Mouse (Mus musculus) T-helper 17 cell (primary cell): ENCODE measurements around the gene Ndufs3.
"Not testable (repeated sequence)": the region's sequence is repeated elsewhere in the genome, so short reads cannot be mapped to it uniquely, and the experiment has no call there.

Source experiments
- in situ Hi-C, 2 experiments: fragments of 300-600 bp; cut with MboI, MseI; formaldehyde crosslinking; loops; 1 replicate in 1 of 2; 2 replicates in 1 of 2; pipeline ENCODE4 v1.15.1; 2025; ENCODE audit warnings: high pct_unique_total_duplicates in 2 of 2

Ndufs3 gene

DNA sequence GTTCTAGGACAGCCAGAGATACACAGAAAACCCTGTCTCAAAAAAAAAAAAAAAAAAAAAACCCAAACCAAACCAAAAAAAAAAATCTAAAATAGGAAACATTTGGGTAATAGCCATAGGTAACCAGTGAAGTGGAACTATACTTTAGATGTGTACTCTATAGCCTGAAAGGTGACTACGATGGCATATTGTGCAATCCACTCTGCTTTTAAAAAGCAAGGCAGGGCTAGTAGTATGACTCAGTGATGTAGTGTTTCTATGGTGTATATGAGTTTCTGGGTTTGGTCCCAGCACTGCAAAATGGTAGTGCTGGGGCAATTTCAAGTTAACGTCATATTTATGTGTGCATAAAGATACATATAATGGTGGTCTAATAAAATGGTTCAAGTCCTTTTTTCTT lies 2.1 kb upstream of the Ndufs3 start:
- in situ Hi-C loops: no loop called here

DNA sequence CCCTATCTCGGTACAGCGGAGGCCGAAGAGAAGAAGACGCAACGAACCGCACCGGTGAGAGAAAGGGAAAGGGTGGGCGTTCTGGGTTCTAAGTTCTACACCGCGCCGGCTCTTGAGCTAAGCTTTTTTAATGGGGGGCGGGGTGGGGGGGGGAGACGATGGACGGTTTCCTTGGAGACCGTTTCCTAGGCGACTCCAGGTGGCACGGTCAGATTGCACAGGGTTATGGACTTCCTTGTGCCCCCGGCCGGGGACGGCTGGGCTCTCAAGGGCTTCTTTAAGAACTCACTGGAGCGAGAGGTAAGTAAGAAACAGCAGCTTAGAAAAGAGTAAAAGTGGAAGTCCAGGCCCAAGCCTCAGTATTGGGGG lies 213 bp upstream of the Ndufs3 start:
- in situ Hi-C loops: no loop called here

DNA sequence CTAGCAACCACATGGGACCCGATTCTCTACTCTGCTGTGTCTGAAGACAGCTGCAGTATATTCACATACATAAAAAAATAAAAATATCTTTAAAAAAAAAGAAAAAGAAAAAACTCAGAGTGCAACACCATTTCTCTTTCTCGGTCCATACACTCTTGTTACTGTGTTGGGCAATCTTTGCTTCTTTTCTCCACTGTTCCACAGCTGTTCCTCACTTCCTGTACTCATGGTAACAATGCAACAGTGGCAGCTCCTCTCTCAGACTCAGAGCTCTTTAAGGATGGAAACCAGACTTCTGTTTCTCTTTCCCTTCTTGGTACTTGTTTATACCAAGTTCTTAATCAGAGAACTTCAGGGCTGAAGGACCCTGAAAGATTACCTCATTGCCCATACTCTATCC lies 1.2 kb downstream of the Ndufs3 start:
- in situ Hi-C loops: no loop called here

DNA sequence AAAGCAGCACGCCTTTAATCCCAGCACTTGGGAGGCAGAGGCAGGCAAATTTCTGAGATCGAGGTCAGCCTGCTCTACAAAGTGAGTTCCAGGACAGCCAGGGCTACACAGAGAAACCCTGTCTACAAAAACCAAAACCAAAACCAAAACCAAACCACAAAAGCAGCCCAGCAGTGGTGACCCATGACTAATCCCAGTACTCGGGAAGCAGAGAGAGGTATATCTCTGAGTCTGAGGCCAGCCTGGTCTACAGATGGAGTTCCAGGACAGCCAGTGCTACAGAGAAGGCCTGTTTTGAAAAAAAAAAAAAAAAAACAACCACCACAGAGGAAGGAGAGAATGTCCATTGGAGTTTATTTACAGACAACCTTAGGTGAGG lies 10.3 kb downstream of the Ndufs3 start:
- in situ Hi-C loops: not testable (repeated sequence)

DNA sequence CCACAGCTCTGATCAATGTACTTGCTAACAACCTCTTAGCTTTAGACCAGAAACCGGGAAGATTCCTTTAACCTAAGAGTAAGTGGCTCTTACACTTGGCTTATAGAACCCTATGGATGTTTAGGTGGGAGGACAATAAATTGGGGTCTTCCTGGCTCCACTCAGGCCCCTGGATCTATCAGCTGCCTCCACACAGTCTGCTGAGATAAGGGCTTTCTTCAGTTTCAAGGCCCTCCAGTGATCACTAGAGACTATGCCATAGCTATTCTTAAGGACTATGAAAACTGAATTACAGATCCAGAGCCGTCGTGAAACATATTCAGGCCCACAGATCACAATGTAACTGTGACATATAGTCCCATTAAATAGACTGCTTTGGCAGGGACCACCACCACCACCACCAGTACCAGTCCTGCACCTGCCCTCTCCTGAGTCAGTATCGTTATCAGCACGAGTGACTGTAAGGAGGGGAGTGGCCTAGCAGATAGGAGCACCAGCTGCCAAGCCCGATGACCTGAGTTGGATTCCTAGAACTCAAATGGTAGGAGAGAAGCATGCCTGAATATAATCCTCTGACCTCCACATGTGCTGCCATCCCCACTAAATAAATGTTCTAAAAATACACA lies 10.8 kb downstream of the Ndufs3 start:
- in situ Hi-C loops: no loop called here

DNA sequence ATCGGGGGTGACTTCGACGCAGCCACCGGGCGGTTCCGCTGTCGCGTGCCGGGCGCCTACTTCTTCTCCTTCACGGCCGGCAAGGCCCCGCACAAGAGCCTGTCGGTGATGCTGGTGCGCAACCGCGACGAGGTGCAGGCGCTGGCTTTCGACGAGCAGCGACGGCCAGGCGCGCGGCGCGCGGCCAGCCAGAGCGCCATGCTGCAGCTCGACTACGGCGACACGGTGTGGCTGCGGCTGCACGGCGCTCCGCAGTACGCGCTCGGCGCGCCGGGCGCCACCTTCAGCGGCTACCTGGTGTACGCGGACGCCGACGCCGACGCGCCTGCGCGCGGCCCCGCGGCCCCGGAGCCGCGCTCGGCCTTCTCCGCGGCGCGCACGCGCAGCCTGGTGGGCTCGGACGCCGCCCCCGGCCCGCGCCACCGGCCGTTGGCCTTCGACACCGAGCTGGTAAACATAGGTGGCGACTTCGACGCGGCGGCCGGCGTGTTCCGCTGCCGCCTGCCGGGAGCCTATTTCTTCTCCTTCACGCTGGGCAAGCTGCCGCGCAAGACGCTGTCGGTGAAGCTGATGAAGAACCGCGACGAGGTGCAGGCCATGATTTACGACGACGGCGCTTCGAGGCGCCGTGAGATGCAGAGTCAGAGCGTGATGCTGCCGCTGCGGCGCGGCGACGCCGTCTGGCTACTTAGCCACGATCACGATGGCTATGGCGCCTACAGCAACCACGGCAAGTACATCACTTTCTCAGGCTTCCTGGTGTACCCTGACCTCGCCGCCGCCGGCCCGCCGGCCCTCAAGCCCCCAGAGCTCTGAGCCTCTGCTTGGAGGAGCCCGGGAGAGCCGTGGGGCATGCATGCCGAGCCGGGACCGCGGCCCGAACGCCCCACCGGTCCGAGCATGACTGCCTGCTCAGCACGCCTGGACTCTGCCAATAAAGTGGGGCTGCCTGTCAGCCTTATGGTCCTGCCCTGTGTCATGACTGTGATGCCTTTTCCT lies 14.8 kb downstream of the Ndufs3 start:
- in situ Hi-C loops: no loop called here

DNA sequence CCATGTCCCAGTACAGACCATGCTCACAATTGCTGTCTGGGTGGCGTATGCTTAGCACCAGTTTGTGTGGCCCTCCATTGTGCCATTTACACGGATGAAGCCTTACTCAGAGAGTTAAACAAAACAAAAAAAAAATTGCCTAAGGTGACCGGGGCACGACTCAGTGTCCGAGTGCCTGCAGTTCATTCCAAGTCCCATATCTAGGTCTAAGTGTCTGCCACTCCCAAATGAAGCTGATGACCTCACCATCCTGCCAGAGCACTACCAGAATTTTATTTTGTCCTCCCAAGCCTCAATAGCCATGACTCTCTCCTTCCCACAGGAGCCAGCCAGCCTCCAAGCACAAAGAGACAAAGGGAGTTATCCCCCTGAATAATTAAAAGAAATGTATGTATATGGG lies 17.0 kb downstream of the Ndufs3 start:
- in situ Hi-C loops: no loop called here

DNA sequence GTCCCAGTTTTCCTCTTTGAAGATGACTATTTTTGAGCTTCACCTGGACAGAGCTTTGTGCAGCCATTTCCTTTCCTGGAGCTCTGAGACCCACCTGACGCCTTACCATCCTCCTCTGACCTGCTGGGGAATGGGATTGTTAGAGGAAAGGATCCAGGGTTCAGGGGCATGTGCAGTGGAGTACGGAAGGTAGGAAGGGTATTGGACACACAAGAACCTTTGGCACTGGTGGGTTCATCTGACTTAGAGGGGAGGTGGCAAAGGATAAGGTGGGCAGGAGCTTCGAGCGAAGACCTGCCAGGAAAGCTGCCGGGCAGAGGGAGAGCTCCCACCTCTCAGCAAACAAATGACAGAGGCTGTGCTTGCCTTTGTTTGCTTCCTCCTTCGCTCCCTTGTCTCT lies 18.2 kb downstream of the Ndufs3 start:
- in situ Hi-C loops: no loop called here

DNA sequence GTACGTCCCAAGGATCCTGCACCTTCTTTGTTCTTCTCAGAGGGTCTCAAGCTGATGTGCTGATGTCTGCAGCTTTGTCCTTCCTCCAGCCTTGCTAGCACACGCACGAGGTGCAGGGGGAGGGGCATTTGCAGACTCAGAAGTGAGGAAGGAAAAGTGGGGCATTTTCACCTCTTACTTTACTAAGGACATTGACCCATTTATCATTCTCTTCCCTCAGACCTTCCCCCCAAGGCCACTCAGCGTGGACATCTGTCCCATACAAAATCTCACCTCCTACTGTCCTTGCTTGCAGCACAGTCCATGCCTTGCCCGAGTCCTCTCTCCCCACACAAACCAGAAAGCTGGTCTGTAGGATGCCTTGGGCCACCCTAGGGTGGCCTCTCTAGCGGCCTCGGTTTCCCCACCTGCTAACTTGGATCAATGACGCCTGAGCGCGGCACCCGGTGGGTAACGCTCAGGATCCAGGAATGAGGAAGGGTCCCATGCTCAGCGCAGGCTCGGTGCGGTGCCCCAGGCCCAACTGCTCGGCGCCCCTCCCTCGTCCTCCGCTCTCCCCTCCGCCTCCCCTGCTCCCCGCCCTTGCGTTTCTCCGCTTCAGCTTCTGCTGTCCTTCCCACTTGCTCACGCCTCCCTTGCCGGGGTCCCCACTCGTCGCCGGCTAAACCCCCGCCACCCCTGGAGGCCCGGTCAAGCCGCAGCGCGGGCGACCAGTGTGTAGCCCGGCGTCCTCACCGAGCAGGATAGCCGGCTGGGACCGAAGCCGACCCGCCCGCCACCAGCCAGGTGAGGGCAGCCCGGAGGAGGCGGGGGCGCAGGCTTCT lies 19.2 kb downstream of the Ndufs3 start, which contains the start of gene C1qtnf4:
Gene C1qtnf4 (plus strand): TSS at position 643 of the 824 bp plus-strand sequence.
- in situ Hi-C loops: no loop called here

DNA sequence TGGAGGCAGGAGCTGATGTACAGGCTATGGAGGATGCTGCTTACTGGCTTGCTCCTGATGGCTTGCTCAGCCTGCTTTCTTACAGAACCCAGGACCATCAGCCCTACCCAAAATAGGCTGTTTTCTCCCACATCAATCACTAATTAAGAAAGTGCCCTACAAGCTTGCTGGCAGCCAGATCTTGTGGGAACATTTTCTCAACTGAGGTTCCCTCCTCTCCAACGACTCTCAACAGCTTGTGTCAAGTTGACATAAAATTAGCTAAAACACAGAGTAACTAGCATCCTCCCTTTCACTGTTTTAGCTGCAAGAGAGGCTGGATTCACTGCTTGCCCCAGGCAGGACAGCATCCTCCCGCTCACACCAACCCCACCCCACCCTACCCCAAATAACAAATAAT lies 22.8 kb downstream of the Ndufs3 start:
- in situ Hi-C loops: no loop called here

DNA sequence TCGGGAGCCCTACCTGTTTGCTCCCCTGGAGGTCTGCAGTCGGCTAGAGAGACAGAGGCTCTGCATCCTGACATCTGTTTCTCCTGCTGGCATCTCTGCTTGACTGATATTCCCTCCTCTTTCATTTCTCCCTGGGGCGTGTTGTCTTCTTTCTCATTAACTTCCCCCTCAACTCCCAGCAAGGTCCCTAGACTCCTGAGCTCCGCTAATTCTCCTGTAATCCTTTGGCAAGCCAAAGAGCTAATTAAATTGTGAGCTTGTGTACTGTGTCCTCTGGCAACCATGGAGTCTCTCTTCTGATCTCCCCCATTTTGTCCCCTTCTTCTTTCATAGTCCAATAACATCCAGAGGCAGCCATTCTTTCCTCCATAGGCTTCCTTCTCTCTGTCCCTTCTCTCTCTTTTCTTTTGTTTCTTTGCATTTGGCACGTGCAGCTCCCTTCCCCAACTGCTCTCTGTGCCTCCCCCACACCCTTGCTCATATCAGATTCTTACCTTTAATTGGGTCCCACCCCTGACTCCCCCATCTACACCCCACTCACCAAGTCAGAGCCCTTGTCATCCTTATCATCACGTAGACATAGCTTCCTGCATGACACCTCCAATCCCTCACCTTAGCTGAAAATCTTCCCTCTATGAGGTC lies 24.4 kb downstream of the Ndufs3 start:
- in situ Hi-C loops: no loop called here

DNA sequence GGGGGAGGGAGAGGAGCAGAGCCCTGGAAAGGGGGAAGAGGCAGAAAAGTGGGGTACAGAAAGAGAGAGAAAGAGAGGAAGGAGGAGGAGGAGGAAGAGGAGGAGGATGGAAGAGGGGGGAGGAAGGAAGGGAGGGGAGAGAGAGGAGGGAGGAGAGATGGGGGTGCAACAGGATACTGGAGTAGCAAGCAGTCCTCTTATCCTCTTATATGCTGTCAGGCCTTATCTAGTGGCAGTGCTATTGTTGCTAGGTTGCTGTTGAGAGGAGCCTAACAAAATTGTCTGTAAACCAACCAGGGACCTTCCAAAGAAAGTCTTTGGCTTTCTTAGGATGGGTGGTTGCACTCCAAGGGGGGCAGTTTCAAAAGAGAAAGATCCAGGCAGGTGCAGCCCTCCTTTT lies 25.2 kb downstream of the Ndufs3 start:
- in situ Hi-C loops: no loop called here

DNA sequence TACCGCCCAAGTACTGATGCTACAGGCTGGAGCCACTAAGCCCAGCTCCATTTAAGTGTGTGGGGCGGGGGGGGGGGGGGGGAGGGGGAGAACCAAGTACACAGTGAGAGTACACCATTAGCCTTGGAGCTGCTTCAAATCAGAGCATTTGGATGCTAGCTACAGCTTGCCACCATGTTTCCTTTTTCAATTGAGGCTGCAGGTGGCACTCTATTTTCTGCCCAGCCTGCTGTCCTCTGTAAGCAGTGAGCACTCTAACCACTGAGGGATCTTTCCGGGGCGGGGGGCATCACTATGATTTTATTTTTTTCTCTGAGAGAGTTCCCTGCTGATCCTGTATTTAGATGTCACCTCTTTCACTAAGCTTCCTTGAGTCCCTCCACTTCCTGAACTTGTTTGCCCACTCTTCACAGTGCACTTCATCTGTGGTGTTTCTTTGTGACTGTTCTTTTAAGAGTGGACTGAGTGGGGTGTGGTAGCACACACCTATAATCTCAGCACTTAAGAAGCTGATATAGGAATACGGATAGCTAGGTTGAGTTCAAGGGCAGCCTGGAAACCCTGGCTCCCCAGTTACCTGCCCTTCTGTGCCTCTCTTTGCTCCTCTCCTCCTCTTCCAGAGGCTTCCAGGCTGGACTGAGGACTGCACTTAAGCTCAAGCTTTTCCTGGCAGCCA lies 26.9 kb downstream of the Ndufs3 start:
- in situ Hi-C loops: no loop called here

DNA sequence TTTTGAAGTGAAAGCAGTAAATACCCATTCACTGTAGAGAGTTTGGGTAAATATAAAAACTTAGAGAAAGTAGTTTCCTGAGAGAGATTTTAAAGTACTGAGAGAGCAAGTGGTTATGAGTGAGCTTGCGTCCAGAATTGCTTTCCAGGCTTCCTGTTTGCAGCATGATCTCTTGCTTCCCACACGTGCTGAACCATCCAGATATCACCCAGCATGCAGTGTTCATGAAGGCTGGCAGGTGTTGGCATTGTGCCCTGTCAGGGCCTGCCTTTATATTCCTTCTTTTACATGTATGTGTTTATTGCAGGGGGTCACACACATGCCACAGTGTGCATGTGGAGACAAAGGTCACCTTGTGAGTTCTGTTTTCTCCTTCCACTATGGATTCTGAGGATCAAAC lies 29.4 kb downstream of the Ndufs3 start:
- in situ Hi-C loops: no loop called here

DNA sequence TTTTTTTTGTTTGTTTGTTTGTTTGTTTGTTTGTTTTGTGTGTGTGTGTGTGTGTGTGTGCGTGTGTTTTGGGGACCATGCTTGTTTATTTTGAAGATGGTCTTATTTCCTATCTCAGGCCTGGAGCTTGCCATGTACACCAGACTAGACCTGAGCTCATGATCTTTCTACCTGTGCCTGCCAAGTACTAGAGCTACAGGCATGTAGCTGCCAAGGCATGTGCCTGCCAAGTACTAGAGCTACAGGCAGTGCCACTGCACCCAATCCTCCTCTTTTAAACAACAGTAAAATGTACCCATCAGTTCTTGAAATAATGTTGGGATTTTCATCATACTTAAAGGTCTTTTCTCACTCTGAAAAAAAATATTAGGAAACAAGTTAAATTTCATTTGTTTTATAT lies 30.6 kb downstream of the Ndufs3 start:
- in situ Hi-C loops: no loop called here

DNA sequence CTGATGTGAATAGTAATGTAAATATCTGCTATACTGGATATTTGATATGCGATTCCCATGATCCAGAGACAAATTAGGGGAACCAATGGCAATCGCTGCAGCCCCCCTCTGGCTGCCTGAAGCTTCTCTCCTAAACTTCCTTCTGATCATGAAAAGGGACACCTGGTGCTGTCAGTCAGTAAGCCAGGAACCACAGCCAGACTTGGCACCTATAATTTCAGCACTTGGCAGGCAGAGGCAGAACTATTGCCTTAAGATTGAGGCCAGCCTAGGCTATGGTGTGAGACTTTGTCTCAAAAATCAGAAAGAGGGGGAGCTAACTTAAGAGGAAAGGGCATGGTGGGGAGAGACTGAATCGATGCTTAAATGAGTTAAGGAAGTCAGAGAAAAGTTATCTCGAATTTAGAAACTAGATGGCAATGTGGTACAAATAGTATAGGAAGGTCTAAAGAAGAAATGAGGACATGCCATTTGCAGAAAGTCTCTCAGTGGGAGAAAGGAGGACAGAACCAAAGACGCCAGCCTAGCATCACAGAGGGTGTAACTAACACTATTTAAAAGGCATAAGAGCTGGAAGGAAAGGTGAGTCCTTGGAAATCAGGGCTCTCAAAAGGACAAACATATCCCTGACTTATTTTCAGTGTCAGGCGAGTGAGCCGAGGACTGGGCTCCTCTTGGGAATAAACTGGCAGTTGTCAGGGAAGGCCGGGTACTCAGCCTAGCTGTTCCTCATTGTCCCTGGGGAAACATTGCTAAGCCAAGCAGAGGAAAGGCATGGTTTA lies 33.3 kb downstream of the Ndufs3 start:
- in situ Hi-C loops: no loop called here

DNA sequence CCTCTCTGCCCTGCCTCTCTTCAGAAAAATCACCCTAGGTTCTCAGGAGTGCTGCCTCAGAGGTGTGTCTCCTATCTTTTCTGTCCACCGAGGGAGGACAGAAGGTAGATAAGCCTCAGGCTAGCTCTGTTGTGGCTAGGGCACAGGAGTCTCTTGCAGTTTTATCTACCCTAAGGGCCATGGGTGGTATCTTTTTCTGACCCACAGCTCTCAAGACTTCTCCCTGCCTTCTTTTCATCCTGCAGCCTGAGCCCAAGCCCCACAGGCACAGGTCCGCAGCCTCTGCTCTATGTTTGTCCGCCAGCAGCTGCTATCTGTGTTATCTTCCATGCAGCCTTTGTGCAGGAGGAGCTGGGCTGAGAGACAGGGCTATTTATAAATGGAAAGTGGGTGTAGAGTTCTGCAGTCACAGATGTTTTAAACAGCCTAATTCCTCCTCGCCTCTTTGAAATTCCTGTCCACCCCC lies 34.5 kb downstream of the Ndufs3 start:
- in situ Hi-C loops: no loop called here

DNA sequence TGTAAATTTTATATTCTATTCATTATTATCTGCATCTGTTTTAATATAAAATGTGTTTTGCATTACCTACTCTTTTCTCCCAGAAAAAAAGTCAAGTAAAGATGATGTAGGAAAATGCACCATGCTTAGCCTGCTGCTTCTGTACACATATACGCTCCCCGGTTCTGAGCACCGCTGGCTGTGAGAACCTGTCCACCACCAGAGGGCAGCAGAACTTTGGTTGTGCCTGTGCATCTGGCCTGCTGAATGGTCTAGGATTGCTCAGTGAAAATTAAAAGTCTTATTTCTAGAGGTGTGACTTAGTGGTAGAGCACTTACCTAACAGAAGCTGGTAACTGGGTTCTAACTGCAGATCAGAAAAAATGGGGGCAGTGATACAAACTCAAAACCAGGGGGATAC lies 38.1 kb downstream of the Ndufs3 start:
- in situ Hi-C loops: no loop called here

DNA sequence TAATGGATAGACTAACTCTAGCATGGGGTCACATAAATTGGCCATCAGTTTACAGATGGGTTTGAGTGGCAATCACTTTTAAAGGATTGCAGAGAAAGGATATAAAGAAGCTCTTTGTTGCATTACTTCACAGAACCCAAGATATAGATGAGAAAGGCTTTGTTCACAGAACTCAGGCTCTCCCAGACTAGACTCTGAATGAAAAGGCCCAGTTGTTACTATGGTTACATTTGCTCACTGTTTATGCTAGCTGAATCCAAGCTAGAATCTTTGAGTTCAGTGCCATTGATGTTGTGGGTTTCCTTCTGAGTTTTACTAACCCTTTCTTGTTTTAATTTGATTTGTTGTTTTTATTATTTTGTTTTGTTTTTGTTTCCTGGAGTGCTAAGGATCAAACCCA lies 40.4 kb downstream of the Ndufs3 start:
- in situ Hi-C loops: no loop called here

DNA sequence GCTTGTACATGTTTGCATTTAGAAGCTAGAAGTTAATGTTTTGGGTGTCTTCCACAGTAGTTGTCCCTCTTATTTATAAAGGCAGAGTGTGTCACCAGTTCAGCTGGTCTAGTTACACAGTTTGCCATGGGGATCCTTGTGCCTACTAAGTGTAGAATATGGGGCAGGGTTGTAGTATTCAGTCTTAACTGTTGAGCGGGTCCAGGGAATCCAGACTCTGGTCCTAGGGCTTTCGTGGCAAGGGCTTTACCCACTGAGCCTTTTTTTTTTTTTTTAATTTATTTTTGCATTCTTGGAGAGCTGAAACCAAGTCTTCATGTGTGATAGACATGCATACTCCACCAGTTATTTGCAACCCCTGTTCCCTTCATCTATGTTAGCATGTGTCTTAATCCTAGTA lies 43.1 kb downstream of the Ndufs3 start:
- in situ Hi-C loops: no loop called here
